Mouse (Mus musculus): ENCODE data around the gene Tmtc1.

- TF ChIP-seq POLR2A (IDR thresholded peaks at IDR 0.05; ENCODE audit: insufficient read length, low read depth): no peak
- TF ChIP-seq MAX (IDR thresholded peaks at IDR 0.05; ENCODE audit: low read depth): no peak
- TF ChIP-seq TCF12 (IDR thresholded peaks at IDR 0.05; ENCODE audit: insufficient read depth, poor library complexity, severe bottlenecking): no peak
- no peak for TF ChIP-seq E2F4 (IDR thresholded peaks at IDR 0.05; ENCODE audit: insufficient read depth)
- TF ChIP-seq MYOD1 (IDR thresholded peaks at IDR 0.05; ENCODE audit: control insufficient read depth in 1 of 3, insufficient read length in 2 of 3, low read depth in 2 of 3): no peak
- TF ChIP-seq REST (IDR thresholded peaks at IDR 0.05; ENCODE audit: insufficient read depth, insufficient read length): no peak
These were observed 49.9 kb downstream of the Tmtc1 start for GRCm38 (mm10) chr6:148394294-148394693.

Data from myocyte (in vitro differentiated cells).